Mouse (Mus musculus) liver, postnatal 0 days (tissue): ENCODE data around the gene Atp8a1.

Experiments used
- CTCF ChIP-seq: sonication (generic); IDR thresholded peaks from 2 replicates; pipeline ENCODE4 v1.5.1; 2016; ENCODE audit warnings: antibody characterized with exemption, low read depth
- EP300 ChIP-seq: IDR thresholded peaks from 2 replicates; pipeline ENCODE4 v1.6.1; 2016; ENCODE audit warnings: antibody characterized with exemption, low read depth, mild to moderate bottlenecking

- no peak for TF ChIP-seq CTCF
- TF ChIP-seq EP300: no peak
These were observed 200.3 kb downstream of the Atp8a1 start for GRCm38 (mm10) chr5:67646756-67647529.
